Mouse (Mus musculus) embryonic stem cell, embryonic (primary cell): ENCODE measurements around the gene Nrip3.

Source experiments
- CTCF ChIA-PET, 4 experiments: fragments of 300-600 bp in 2 of 4; fragments of 350-600 bp in 2 of 4; sonication (Branson Sonifier 250); formaldehyde crosslinking; loops; one replicate each; lab custom pipeline; 2022; ENCODE audit warnings: inconsistent platforms in 2 of 4; lab: Charles Lee
- POLR2A ChIA-PET, 4 experiments: fragments of 300-600 bp in 2 of 4; fragments of 350-600 bp in 2 of 4; sonication (Branson Sonifier 250); formaldehyde crosslinking; loops; one replicate each; lab custom pipeline; 2022; ENCODE audit warnings: antibody characterized with exemption in 4 of 4, inconsistent platforms in 1 of 4; lab: Charles Lee

Nrip3 gene

DNA sequence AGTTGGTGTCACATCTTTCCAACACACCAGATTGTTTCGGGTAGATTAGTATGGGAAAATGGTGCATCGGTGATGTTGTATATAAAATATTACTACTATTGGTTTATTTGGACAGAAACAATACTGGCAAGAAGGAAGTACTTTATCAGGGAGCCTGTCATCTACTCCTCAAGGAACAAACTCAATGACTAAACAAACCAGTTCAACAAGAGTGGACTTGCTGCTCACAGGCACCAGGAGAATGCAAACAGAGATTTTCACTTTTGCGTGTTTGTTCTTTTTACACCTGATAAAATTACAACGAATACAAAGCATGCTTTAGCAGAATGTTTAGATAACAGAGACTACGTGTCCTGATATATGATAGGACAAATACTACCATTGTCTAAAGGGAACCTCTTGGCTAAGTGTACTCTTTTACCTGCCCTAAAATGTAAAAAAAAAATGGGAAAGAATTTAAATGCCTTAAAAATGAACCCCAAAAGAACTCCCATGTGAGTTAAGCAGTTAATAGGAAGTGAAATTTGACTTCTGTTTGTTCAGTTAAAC is 41.9 kb downstream of the Nrip3 start:
- ChIA-PET POLR2A (no interaction called here), CTCF (no interaction called here)

- CTCF ChIA-PET = no interaction called here
- POLR2A ChIA-PET = no interaction called here
Observed at GRCm38 (mm10) chr7:109734806-109735205, 47.0 kb downstream of the Nrip3 start.

DNA sequence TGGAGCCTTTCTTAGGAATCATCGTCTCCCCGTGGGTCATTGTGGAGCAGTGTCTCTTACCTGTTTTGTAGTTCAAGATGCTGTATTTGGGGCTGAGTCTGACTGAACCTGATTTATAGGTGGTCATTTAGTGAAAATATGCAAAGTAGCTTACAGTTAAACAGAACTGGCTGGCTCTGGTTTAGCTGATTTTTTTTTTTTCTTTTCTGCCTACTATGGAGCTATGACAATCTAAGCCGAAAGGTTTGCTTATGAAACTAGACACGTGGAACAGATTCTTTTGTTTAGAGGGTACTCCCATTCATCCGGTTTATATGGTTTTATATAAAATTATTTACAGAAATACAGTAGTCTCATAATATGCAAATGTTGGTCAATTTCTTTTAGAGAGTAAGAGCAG is 50.2 kb downstream of the Nrip3 start, which contains the start of gene Ascl3:
Gene Ascl3, minus strand, starts transcription at position 101 of the 400 bp plus-strand sequence.
- POLR2A ChIA-PET = interaction anchor here in 2 of 4 experiments (0.6 to 0.9 kb wide), 5 partner anchors 8 to 206 kb away, joined by 3 to 4 read pairs (median 3); partner anchors contain the start of genes BC051019 (in 1 of the 2) and Tmem9b (in 1 of the 2)
- CTCF ChIA-PET = no interaction called here

DNA sequence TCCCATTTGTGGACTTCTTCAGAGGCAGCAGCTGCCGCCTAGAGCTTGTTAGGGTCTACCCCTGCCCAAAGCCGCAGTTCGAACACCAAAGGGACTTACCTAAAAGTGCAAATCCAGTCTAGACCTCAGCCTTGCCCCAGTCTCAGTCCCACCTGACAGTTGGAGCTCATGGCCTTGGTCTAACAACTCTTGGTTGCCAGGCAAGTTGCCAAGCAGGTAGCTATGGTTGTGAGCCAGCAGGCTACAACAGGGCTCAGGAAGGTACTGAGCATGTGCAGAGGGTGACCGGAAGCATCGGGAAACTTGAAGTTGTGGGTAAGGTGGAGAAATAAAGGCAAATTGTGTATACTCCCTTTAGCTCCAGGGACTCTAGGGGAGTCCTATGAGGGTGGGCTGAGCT is 58.1 kb downstream of the Nrip3 start, which contains the start of gene BC051019:
Gene BC051019, minus strand, starts transcription at position 154 of the 400 bp plus-strand sequence.
- POLR2A ChIA-PET = interaction anchor here in 3 of 4 experiments (0.6 to 2.0 kb wide), 15 partner anchors 8 to 338 kb away, joined by 3 to 7 read pairs (median 3); partner anchors contain the start of genes Akip1 (in 2 of the 3), Rpl27a (in 2 of the 3), St5 (in 2 of the 3) and Ascl3 (in 1 of the 3)
- CTCF ChIA-PET = interaction anchor here in 3 of 4 experiments (0.7 to 1.6 kb wide), 3 partner anchors 21 to 169 kb away, joined by 3 to 5 read pairs (median 4); no protein-coding TSS in a partner anchor

GRCm38 (mm10) chr7:109723114-109723513 is 58.7 kb downstream of the Nrip3 start:
- ChIA-PET POLR2A (interaction anchor here in 2 of 4 experiments (0.8 to 2.0 kb wide), 11 partner anchors 8 to 204 kb away, joined by 3 to 7 read pairs (median 3); partner anchors contain the start of genes Akip1 (in 1 of the 2), Ascl3 (in 1 of the 2), Nrip3 (in 1 of the 2) and Rpl27a (in 1 of the 2)), CTCF (interaction anchor here in 1 of 4 experiments (1.6 kb wide), 1 partner anchor 169 kb away, joined by 5 read pairs; no protein-coding TSS in a partner anchor)

- CTCF ChIA-PET = interaction anchor here in 1 of 4 experiments (1.6 kb wide), 1 partner anchor 170 kb away, joined by 5 read pairs; no protein-coding TSS in a partner anchor
- POLR2A ChIA-PET = interaction anchor here in 1 of 4 experiments (0.8 to 2.0 kb wide), 3 partner anchors 9 to 184 kb away, joined by 3 to 7 read pairs (median 3); partner anchors contain the start of genes Akip1, Ascl3 and St5
Observed at GRCm38 (mm10) chr7:109722618-109723017, 59.2 kb downstream of the Nrip3 start.

- CTCF ChIA-PET = interaction anchor here (0.6 to 1.5 kb wide), 14 partner anchors 13 to 1046 kb away, joined by 3 to 6 read pairs (median 3); partner anchors contain the start of genes Akip1 (in 1 of the 4), St5 (in 1 of the 4) and Trim66 (in 1 of the 4)
Observed at GRCm38 (mm10) chr7:109719286-109719685, 62.5 kb downstream of the Nrip3 start.

GRCm38 (mm10) chr7:109713434-109713982 is 68.3 kb downstream of the Nrip3 start:
- POLR2A ChIA-PET = interaction anchor here in 3 of 4 experiments (0.6 to 3.1 kb wide), 6 partner anchors 10 to 202 kb away, joined by 3 to 13 read pairs (median 4); partner anchors contain the start of genes Akip1 (in 1 of the 3), BC051019 (in 1 of the 3), Rpl27a (in 1 of the 3) and St5 (in 1 of the 3)

More at GRCm38 (mm10) chr7:109719286-109719685, 62.5 kb downstream of the Nrip3 start:
- POLR2A ChIA-PET = interaction anchor here (0.7 to 1.9 kb wide), 9 partner anchors 15 to 296 kb away, joined by 3 to 12 read pairs (median 4); partner anchors contain the start of genes Akip1 (in 2 of the 4), Rpl27a (in 2 of the 4) and St5 (in 2 of the 4)

DNA sequence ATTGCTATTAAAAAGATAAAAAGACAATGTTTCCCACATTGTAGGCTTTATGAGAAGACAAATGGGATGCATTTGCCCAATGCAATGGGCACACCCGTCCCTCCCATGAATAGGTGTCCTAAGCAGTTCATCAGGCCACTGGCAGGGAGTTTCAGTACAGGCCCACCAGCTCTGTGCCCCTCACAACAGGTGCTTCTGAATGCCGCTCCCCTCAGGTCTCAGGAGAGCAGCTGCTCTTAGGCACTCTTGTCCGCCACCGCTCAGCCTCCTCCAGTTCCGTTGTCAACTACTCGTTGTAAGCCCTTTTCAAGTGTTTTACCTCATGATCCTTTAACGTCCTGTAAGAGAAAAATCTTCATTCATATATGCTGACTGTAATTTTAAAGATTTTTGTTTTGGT is 69.6 kb downstream of the Nrip3 start:
- CTCF ChIA-PET = no interaction called here
- POLR2A ChIA-PET = interaction anchor here in 2 of 4 experiments (1.2 to 3.1 kb wide), 4 partner anchors 9 to 193 kb away, joined by 3 to 13 read pairs (median 6); partner anchors contain the start of genes Akip1 (in 1 of the 2), Rpl27a (in 1 of the 2) and St5 (in 1 of the 2)

More at GRCm38 (mm10) chr7:109713434-109713982, 68.3 kb downstream of the Nrip3 start:
- CTCF ChIA-PET = no interaction called here

DNA sequence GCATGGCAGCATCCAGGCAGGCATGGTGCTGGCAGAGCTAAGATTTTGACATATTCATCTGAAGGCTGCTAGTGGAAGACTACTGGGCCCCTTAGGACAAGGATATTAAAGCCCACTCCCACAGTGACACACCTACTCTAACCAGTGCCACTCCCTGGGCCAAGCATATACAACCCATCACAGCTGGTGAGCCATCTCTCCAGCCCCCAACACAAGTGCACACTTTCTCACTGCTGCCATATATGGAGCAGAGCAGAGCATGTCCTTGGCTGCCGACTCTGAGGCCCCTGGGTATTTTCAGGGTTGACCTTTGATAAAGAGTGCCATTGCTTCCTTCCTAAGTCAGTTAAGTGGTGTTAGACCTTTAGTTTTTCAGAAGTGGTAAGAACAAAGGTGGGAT is 71.8 kb downstream of the Nrip3 start:
- ChIA-PET CTCF (interaction anchor here in 2 of 4 experiments (0.6 to 1.0 kb wide), 3 partner anchors 15 to 571 kb away, joined by 3 to 7 read pairs (median 4); no protein-coding TSS in a partner anchor), POLR2A (no interaction called here)

GRCm38 (mm10) chr7:109708961-109709382 is 72.9 kb downstream of the Nrip3 start:
- CTCF ChIA-PET = interaction anchor here in 2 of 4 experiments (0.6 to 1.0 kb wide), 2 partner anchors 14 to 184 kb away, joined by 3 read pairs; no protein-coding TSS in a partner anchor

More at GRCm38 (mm10) chr7:109708961-109709382, 72.9 kb downstream of the Nrip3 start:
- POLR2A ChIA-PET = interaction anchor here in 3 of 4 experiments (1.0 to 1.8 kb wide), 5 partner anchors 12 to 190 kb away, joined by 3 to 9 read pairs (median 3); partner anchors contain the start of gene Rpl27a (in 2 of the 3)
